Mouse (Mus musculus) heart, adult 2 months (tissue): ENCODE data around the gene Anapc15-ps. TPM values are rescaled to one million over a fixed set of nuclear protein-coding genes. Genes with fewer than 3 reads are reported as not detected.
A peak's percentile ranks its signal among the peaks of the same experiment; 100 is the strongest.

ENCODE experiments used
- DNase-seq, 2 experiments: peaks; one replicate each; pipeline ENCODE4 v3.0.0; 2021
- H3K27ac ChIP-seq: fragments of 200-600 bp; 2 replicates; pipeline ENCODE4 v1.8.1; 2022
- H3K27me3 ChIP-seq: fragments of 200-500 bp; 2 replicates; pipeline ENCODE4 v1.6.1; 2012; ENCODE audit warnings: mild to moderate bottlenecking, low read length, inconsistent platforms, mixed read lengths; ENCODE audit not compliant: control insufficient read depth, insufficient read depth
- H3K36me3 ChIP-seq: fragments of 200-500 bp; 2 replicates; pipeline ENCODE4 v1.6.1; 2012; ENCODE audit warnings: low read length, inconsistent platforms; ENCODE audit not compliant: control insufficient read depth, insufficient read depth
- H3K4me1 ChIP-seq: fragments of 200-500 bp; 2 replicates; pipeline ENCODE4 v1.6.1; 2011; ENCODE audit warnings: low read length; ENCODE audit not compliant: control insufficient read depth, insufficient read depth
- H3K4me3 ChIP-seq: fragments of 200-600 bp; 2 replicates; pipeline ENCODE4 v1.8.1; 2022
- H3K79me2 ChIP-seq: fragments of 200-500 bp; replicated peaks from 2 replicates; pipeline ENCODE4 v1.6.1; 2012; ENCODE audit warnings: mild to moderate bottlenecking, inconsistent platforms, low read length, moderate library complexity, mixed read lengths; ENCODE audit not compliant: control insufficient read depth, insufficient read depth
- H3K9ac ChIP-seq: fragments of 200-500 bp; 2 replicates; pipeline ENCODE4 v1.6.1; 2012; ENCODE audit warnings: low read depth, mild to moderate bottlenecking, control low read depth, inconsistent platforms, low read length, mixed read lengths
- CTCF ChIP-seq: fragments of 200-600 bp; IDR thresholded peaks from 2 replicates; pipeline ENCODE4 v1.8.1; 2022; ENCODE audit warnings: antibody characterized with exemption, mild to moderate bottlenecking, moderate library complexity
- EP300 ChIP-seq: fragments of 200-500 bp; IDR thresholded peaks from 2 replicates; pipeline ENCODE4 v1.6.1; 2011; ENCODE audit warnings: low read depth, low read length, control low read depth; ENCODE audit not compliant: insufficient read depth
- POLR2A ChIP-seq: fragments of 200-500 bp; IDR thresholded peaks from 2 replicates; pipeline ENCODE4 v1.6.1; 2011; ENCODE audit warnings: mild to moderate bottlenecking, low read depth, low read length, control low read depth; ENCODE audit not compliant: insufficient read depth
- WGBS: fragments of 180-500 bp; shearing (Covaris S2); methylation state at CpG from one replicate; pipeline ENCODE4 v1.1.7; 2018; 5-methylcytosine and 5-hydroxymethylcytosine counted together
- intact Hi-C: fragments of 180-260 bp; cut with DNase I; formaldehyde crosslinking; loops from one replicate; pipeline ENCODE4 v1.15.1; 2025
- polyA plus RNA-seq: library from polyadenylated mRNA; depleted of rRNA; stranded (reverse); fragments of >200 nt; gene quantifications from 2 replicates; pipeline ENCODE4 v1.2.3, GENCODE M21; 2012
- total RNA-seq, 2 experiments: library from RNA; stranded (reverse); gene quantifications; 2 replicates each; pipeline ENCODE4 v1.2.3; 2021

Anapc15-ps gene
- total and polyA plus RNA-seq, 3 experiments: not detected

- no peak overlapping the region for H3K4me3 ChIP-seq
- no peaks in the 10 kb centered on the region for H3K79me2 ChIP-seq
- H3K4me1 ChIP-seq: 0 out of 2 replicates have a peak, but pooled peaks cover 1% of the 10 kb centered on the region
- no peaks in the 10 kb centered on the region for H3K27me3 ChIP-seq
- 47% methylated on average over 8 of the region's 8 CpGs for WGBS
- H3K27ac ChIP-seq: peak overlapping the region; percentile 23; the same call in 1 of the 2 replicates
- H3K9ac ChIP-seq: no peak overlapping the region
- TF ChIP-seq CTCF: no peak
- TF ChIP-seq EP300: peak; percentile 70; the same call in 1 of the 2 replicates
- intact Hi-C loops: loop anchor here (1.0 to 5.0 kb wide), 3 partner anchors 18 to 97 kb away; partner anchors contain the start of gene Nudt4
- peak in 1 of 2 experiments; percentile 60 for DNase-seq
- no peaks in the 10 kb centered on the region for H3K36me3 ChIP-seq
Observed at GRCm38 (mm10) chr10:95659471-95660150, 13.6 kb downstream of the Anapc15-ps start.

DNA sequence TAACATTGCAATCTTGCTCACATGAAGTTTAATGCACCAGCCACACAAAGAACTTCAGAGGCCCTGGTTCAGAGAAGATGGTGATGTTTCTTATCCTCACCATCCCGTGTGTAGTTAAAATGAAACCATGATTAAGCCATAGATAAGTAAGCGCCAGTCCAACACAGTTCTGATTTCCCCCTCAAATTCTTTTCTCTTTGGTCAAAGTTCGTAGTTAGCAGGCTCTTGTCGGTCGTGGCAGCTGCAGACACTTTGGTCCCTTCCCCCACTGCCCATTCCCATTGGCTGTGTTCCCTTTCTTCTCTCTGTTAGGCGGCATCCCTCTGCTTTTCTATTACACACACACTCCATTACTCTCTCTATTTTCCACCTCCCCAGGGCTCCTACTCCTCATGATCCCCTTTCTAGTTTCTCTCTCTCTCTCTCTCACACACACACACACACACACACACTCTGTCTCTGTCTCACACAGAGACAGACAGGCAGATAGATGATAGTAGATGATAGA is 14.4 kb downstream of the Anapc15-ps start:
- DNase-seq: no peak
- H3K4me3 ChIP-seq: no peak overlapping the region
- no peaks in the 10 kb centered on the region for H3K79me2 ChIP-seq
- no peak overlapping the region for H3K9ac ChIP-seq
- H3K36me3 ChIP-seq: no peaks in the 10 kb centered on the region
- H3K4me1 ChIP-seq: 0 out of 2 replicates have a peak, but pooled peaks cover 1% of the 10 kb centered on the region
- TF ChIP-seq POLR2A: no peak
- TF ChIP-seq EP300: no peak
- no peak for TF ChIP-seq CTCF
- 70% methylated on average over 6 of the region's 6 CpGs for WGBS
- no peak overlapping the region for H3K27ac ChIP-seq
- intact Hi-C loops: loop anchor here (1.0 to 5.0 kb wide), 3 partner anchors 18 to 97 kb away; partner anchors contain the start of gene Nudt4
- H3K27me3 ChIP-seq: no peaks in the 10 kb centered on the region

DNA sequence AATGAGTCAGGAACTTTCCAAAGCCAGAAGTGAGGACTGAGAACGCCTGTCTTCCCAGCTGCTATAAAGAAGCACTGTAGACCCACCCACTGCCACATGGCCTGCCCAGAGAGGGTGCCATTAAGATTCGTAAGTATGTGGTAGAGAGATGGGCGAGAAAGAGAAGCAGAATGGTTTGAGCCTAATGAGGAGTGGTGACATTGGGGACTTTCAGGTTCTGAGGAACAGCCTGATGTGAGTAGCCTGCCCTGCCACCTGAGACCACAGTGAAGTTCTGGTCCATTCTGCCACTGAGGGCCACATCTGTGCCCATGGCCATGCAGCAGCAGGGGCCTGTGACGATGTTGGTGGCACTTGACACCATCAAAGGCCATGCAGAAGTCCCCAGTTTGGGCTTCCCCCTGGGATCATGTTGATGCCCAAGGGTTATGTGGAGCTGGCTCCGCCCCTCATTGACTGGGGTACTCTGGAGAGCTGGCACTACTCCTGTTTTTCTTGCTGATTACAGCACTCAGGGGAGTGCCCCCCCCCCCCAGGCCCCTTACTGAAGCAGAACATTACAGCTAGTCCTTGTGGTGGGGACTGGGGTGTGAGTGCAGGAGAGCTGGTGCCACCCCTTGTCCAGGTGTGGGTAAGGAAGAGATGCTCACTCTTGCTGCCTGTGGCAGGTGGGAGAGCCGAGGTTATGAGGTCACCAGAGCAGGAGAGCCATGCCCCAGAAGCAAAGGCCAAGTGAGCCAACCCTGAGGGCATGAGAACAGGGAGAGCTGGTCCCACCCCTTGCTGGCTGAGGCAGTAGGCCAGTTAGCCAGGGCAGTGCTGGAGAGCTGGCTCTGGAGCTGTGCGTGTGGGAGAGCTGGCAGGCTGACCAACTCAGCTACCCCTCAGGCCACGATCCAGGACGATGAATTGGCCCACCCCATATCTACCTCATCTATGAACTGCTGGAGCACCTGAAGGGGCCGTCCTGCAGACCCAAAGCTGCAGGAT is 16.7 kb downstream of the Anapc15-ps start:
- H3K27ac ChIP-seq: no peak overlapping the region
- intact Hi-C loops: loop anchor here (5.0 kb wide), 2 partner anchors 51 to 94 kb away; partner anchors contain the start of gene Nudt4
- H3K9ac ChIP-seq: no peak overlapping the region
- H3K36me3 ChIP-seq: no peaks in the 10 kb centered on the region
- 75% methylated on average over 10 of the region's 10 CpGs for WGBS
- 0 out of 2 replicates have a peak, but pooled peaks cover 1% of the 10 kb centered on the region for H3K4me1 ChIP-seq
- no peaks in the 10 kb centered on the region for H3K27me3 ChIP-seq
- TF ChIP-seq CTCF (no peak), POLR2A (no peak), EP300 (no peak)
- H3K79me2 ChIP-seq: no peaks in the 10 kb centered on the region
- DNase-seq: no peak
- H3K4me3 ChIP-seq: no peak overlapping the region

DNA sequence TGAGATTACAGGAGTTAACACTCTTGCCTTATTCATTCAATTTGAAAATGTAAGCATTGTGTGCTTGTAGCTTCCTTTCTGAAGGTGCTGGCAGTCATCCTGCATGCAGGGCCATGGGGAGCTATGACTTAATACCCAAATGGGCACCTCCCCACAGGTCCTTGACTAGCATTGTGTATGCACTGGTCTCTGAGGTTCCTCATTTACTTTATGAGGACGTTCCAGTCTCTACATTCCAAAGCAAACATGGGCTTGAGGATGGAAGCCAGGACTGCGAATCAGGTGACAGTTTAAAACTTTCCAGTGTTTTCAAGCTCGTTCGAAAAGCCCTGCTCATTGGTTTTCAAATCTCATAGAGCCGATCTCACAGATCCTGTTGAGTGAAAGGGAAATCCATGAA is 21.1 kb downstream of the Anapc15-ps start:
- Histone ChIP-seq H3K79me2 (no peaks in the 10 kb centered on the region), H3K4me3 (no peak overlapping the region), H3K9ac (no peak overlapping the region), H3K4me1 (no peaks in the 10 kb centered on the region), H3K27ac (no peak overlapping the region), H3K36me3 (no peaks in the 10 kb centered on the region), H3K27me3 (no peaks in the 10 kb centered on the region)
- intact Hi-C loops: no loop called here
- TF ChIP-seq POLR2A: no peak
- TF ChIP-seq CTCF: no peak
- TF ChIP-seq EP300: no peak
- no peak for DNase-seq
- WGBS: 85% methylated on average over 5 of the region's 5 CpGs

DNA sequence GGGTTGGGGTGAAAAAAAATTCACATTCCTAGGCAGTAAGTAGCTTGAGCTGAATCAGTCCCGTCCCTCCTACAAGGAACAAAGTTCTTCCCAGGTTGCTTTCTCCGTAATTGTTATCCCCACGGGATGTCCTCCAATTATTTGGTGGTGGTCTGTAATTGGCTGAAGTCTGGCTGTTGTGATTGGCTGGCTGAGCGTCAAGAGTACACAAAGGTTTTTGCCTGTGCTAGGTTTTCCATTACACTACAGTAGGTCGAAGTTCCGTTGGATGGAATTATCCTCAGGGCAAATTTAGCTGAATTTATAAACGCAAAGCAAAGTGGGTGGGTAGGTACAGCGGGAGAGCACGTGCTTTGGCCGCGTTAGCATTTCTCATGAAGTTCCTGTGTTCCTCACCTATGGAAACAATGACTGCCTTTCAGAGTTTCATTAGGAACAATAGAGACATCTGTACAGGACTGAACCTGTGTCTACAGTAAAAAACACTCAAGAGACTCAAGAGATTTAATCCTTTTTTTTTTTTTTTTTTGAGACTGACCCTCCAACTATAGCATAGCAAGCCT is 24.8 kb downstream of the Anapc15-ps start:
- WGBS: 91% methylated on average over 11 of the region's 11 CpGs

More for the DNA sequence above, 24.8 kb downstream of the Anapc15-ps start:
- no peak overlapping the region for H3K9ac ChIP-seq
- peaks cover 2% of the 10 kb centered on the region for H3K4me1 ChIP-seq
- no peaks in the 10 kb centered on the region for H3K79me2 ChIP-seq
- DNase-seq: no peak
- no peaks in the 10 kb centered on the region for H3K27me3 ChIP-seq
- no peak overlapping the region for H3K4me3 ChIP-seq
- intact Hi-C loops: no loop called here
- TF ChIP-seq CTCF (no peak), POLR2A (no peak), EP300 (no peak)
- H3K27ac ChIP-seq: no peak overlapping the region
- H3K36me3 ChIP-seq: no peaks in the 10 kb centered on the region
